18 mouse cellular contexts compared by ENCODE assay signal in genomic region chr10:44499897-44500519, GRCm38 (mm10). TPM values are rescaled to one million over a fixed set of nuclear protein-coding genes. Genes with fewer than 3 reads are reported as not detected.
DNase-seq lines count a peak whose midpoint lies in the region; ATAC-seq lines count a peak whose summit lies in the region.
"Had no signal": no experiment of that assay in that cellular context is flagged by ENCODE, and none has a peak within 500 bp of the region (broad histone marks: within the 10 kb centered on the region; RNA-seq: fewer than 3 reads in every experiment).

No protein-coding gene starts in this region.

- H3K9me3 ChIP-seq in lung, embryonic 15.5 days, result no peaks in the 10 kb centered on the region
- H3K9me3 ChIP-seq in limb, embryonic 11.5 days (ENCODE audit: control insufficient read depth, low read length), result no peaks in the 10 kb centered on the region
- H3K9me3 ChIP-seq in forebrain, embryonic 13.5 days (replicated peaks), result no peaks in the 10 kb centered on the region
- H3K9me3 ChIP-seq: embryonic facial prominence, embryonic 10.5 days; G1E; heart, embryonic 12.5 days; hindbrain, embryonic 15.5 days; midbrain, embryonic 15.5 days had no signal

- 41% methylated on average over 15 of the region's 15 CpGs for WGBS in lung, embryonic 15.5 days
- 13% methylated on average over 15 of the region's 15 CpGs for WGBS in limb, embryonic 11.5 days
- WGBS in forebrain, embryonic 13.5 days, result 87% methylated on average over 15 of the region's 15 CpGs

- 0 out of 2 replicates have a peak overlapping the region, but pooled peaks have one; percentile 4 for H3K4me3 ChIP-seq in lung, embryonic 15.5 days
- 0 out of 2 replicates have a peak overlapping the region, but pooled peaks have one; percentile 0 for H3K4me3 ChIP-seq in limb, embryonic 11.5 days (ENCODE audit: low read depth, low read length)
- no peak overlapping the region for H3K4me3 ChIP-seq in forebrain, embryonic 13.5 days
- H3K4me3 ChIP-seq: embryonic facial prominence, embryonic 10.5 days; gastrocnemius, adult 2 months; heart, embryonic 12.5 days; hindbrain, embryonic 15.5 days; midbrain, embryonic 15.5 days had no signal

- no peak overlapping the region for H3K9ac ChIP-seq in lung, embryonic 15.5 days
- H3K9ac ChIP-seq in limb, embryonic 11.5 days (ENCODE audit: low read length), result no peak overlapping the region
- H3K9ac ChIP-seq in forebrain, embryonic 13.5 days, result no peak overlapping the region
- H3K9ac ChIP-seq: heart, embryonic 12.5 days; hindbrain, embryonic 15.5 days; liver, embryonic 14.5 days; midbrain, embryonic 15.5 days had no signal

- DNase-seq in lung, postnatal 36 days, result no peak
- DNase-seq in forelimb bud, embryonic 11.5 days (ENCODE audit: low read depth, low spot score), result peak; percentile 21
- peak; percentile 65 for DNase-seq in limb, embryonic 11.5 days (ENCODE audit: low spot score)
- peak; percentile 35 for DNase-seq in splenic B cell, adult 2 months (ENCODE audit: low read depth, low spot score)
- DNase-seq in c-Kit-positive CD71-positive TER-119-positive erythroid progenitor cells, embryonic 14.5 days (ENCODE audit: low spot score), result no peak
- no peak for DNase-seq in left cerebral cortex, adult 9 months (ENCODE audit: low spot score in 2 of 2)
- DNase-seq: cerebellum, postnatal 10 days; gastrocnemius, adult 2 months; kidney, postnatal 25 days had no signal

- peak overlapping the region; percentile 44 for H3K4me2 ChIP-seq in lung, embryonic 15.5 days
- peak overlapping the region; percentile 5; the same call in 1 of the 2 replicates for H3K4me2 ChIP-seq in limb, embryonic 11.5 days (ENCODE audit: low read depth, severe bottlenecking)
- H3K4me2 ChIP-seq in forebrain, embryonic 13.5 days, result no peak overlapping the region
- H3K4me2 ChIP-seq: heart, embryonic 12.5 days; hindbrain, embryonic 15.5 days; midbrain, embryonic 15.5 days had no signal

- H3K4me1 ChIP-seq in lung, embryonic 15.5 days, result peaks cover 6% of the 10 kb centered on the region
- peaks cover 2% of the 10 kb centered on the region; the same call in 1 of the 2 replicates for H3K4me1 ChIP-seq in limb, embryonic 11.5 days (ENCODE audit: control insufficient read depth, insufficient read depth, low read length)
- H3K4me1 ChIP-seq in forebrain, embryonic 13.5 days, result no peaks in the 10 kb centered on the region
- H3K4me1 ChIP-seq: embryonic facial prominence, embryonic 10.5 days; heart, embryonic 12.5 days; hindbrain, embryonic 15.5 days; midbrain, embryonic 15.5 days had no signal

- H3K27me3 ChIP-seq in lung, embryonic 15.5 days, result no peaks in the 10 kb centered on the region
- H3K27me3 ChIP-seq in limb, embryonic 11.5 days (ENCODE audit: control insufficient read depth, insufficient read depth, low read length), result no peaks in the 10 kb centered on the region
- no peaks in the 10 kb centered on the region for H3K27me3 ChIP-seq in splenic B cell, adult 2 months (ENCODE audit: control insufficient read depth, insufficient read depth, low read length, poor library complexity, severe bottlenecking)
- peaks cover 38% of the 10 kb centered on the region for H3K27me3 ChIP-seq in forebrain, embryonic 13.5 days
- H3K27me3 ChIP-seq: hindbrain, embryonic 15.5 days; midbrain, embryonic 15.5 days had no signal

- no peak for ATAC-seq in lung, embryonic 15.5 days (ENCODE audit: borderline replicate concordance, extremely low read depth, low FRiP score, low TSS enrichment)
- ATAC-seq in limb, embryonic 11.5 days (ENCODE audit: insufficient number of reproducible peaks, low FRiP score, low TSS enrichment, low read depth), result peak; percentile 57; the same call in 1 of the 2 replicates
- no peak for ATAC-seq in forebrain, embryonic 13.5 days
- ATAC-seq: forebrain, embryonic 16.5 days; midbrain, embryonic 15.5 days had no signal

- H3K27ac ChIP-seq in lung, embryonic 15.5 days, result no peak overlapping the region
- no peak overlapping the region for H3K27ac ChIP-seq in limb, embryonic 11.5 days (replicated peaks; ENCODE audit: low read depth, low read length)
- H3K27ac ChIP-seq in forebrain, embryonic 13.5 days, result no peak overlapping the region
- H3K27ac ChIP-seq: embryonic facial prominence, embryonic 10.5 days; gastrocnemius, adult 2 months; hindbrain, embryonic 15.5 days; liver, embryonic 14.5 days; midbrain, embryonic 15.5 days had no signal

- H3K36me3 ChIP-seq in lung, embryonic 15.5 days, result no peaks in the 10 kb centered on the region
- no peaks in the 10 kb centered on the region for H3K36me3 ChIP-seq in limb, embryonic 11.5 days (ENCODE audit: control insufficient read depth, insufficient read depth, low read length)
- no peaks in the 10 kb centered on the region for H3K36me3 ChIP-seq in splenic B cell, adult 2 months (ENCODE audit: control insufficient read depth, insufficient read depth, low read length, poor library complexity, severe bottlenecking)
- no peaks in the 10 kb centered on the region for H3K36me3 ChIP-seq in forebrain, embryonic 13.5 days (ENCODE audit: poor library complexity, severe bottlenecking)
- H3K36me3 ChIP-seq: embryonic facial prominence, embryonic 10.5 days; G1E; heart, embryonic 12.5 days; hindbrain, embryonic 15.5 days; midbrain, embryonic 15.5 days had no signal

RNA-seq across cellular contexts. Expression of gene Prdm1, which starts 28.3 kb away (rescaled TPM):
- polyA plus RNA-seq in lung, embryonic 15.5 days (2015; fragmentation: Nextera tagmentation; extraction: Ambion mirVana), result 1.6 and 1.7 TPM in 2 replicates
- polyA plus RNA-seq in limb, embryonic 11.5 days (2014; fragmentation: Nextera tagmentation; extraction: Ambion mirVana), result 3.6 and 5.7 TPM in 2 replicates
- polyA plus RNA-seq in forebrain, embryonic 13.5 days (2015; fragmentation: Nextera tagmentation; extraction: Ambion mirVana), result 0.55 and 0.59 TPM in 2 replicates

Comparison
In these comparisons a context has a peak if more than half of its experiments do, and no peak if none do; other contexts are left out.
1. DNase-seq: peak in forelimb bud, embryonic 11.5 days (single experiment), limb, embryonic 11.5 days (single experiment) and splenic B cell, adult 2 months (single experiment); none in lung, postnatal 36 days (single experiment), c-Kit-positive CD71-positive TER-119-positive erythroid progenitor cells, embryonic 14.5 days (single experiment) and left cerebral cortex, adult 9 months (0 of 2).